Mouse (Mus musculus) lung, postnatal 25 days (tissue): Measurements from ENCODE around the gene Kctd8.

Source experiments
- DNase-seq: peaks from one replicate; pipeline ENCODE4 v3.0.0; 2022; ENCODE audit warnings: low spot score

Gene Kctd8

GRCm38 (mm10) chr5:69156489-69156888, 185.0 kb downstream of the Kctd8 start:
- no peak for DNase-seq

- DNase-seq = no peak
Observed at GRCm38 (mm10) chr5:69145827-69146226, 195.7 kb downstream of the Kctd8 start.

- DNase-seq = no peak
Observed at GRCm38 (mm10) chr5:69141082-69141481, 200.4 kb downstream of the Kctd8 start.

GRCm38 (mm10) chr5:69108718-69109117, 232.8 kb downstream of the Kctd8 start:
- DNase-seq = no peak

GRCm38 (mm10) chr5:69088912-69089311, 252.6 kb downstream of the Kctd8 start:
- no peak for DNase-seq
